ENCODE assay signal across 28 mouse cellular contexts in genomic region chr2:108755821-108756220, GRCm38 (mm10).
"Had no signal": no experiment of that assay in that cellular context is flagged by ENCODE, and none has a peak within 500 bp of the region (broad histone marks: within the 10 kb centered on the region; RNA-seq: fewer than 3 reads in every experiment).

No protein-coding gene starts in this region.

- DNase-seq: cerebellum, adult 2 months; cerebellum, adult 8-10 months; cerebellum, adult 9-10 months; cerebellum, adult 9-11 months; cerebellum, postnatal 10 days; cerebellum, postnatal 14 days; cerebellum, postnatal 25 days; cerebellum, postnatal 36 days; embryo, embryonic 11 days; forebrain, postnatal 0 days; gastrocnemius, adult 2 months; gastrocnemius, postnatal 10 days; gastrocnemius, postnatal 14 days; gastrocnemius, postnatal 25 days; gastrocnemius, postnatal 36 days; heart, adult 11 months; heart, adult 18-20 months had no signal

- H3K27me3 ChIP-seq: embryonic facial prominence, embryonic 12.5 days; embryonic facial prominence, embryonic 13.5 days; embryonic facial prominence, embryonic 15.5 days; forebrain, embryonic 12.5 days; forebrain, embryonic 13.5 days; forebrain, embryonic 15.5 days had no signal

- H3K9me3 ChIP-seq: embryonic facial prominence, embryonic 10.5 days; embryonic facial prominence, embryonic 12.5 days; embryonic facial prominence, embryonic 13.5 days; embryonic facial prominence, embryonic 15.5 days; forebrain, embryonic 10.5 days; forebrain, embryonic 12.5 days; forebrain, embryonic 13.5 days; forebrain, embryonic 15.5 days had no signal

- H3K4me2 ChIP-seq: embryonic facial prominence, embryonic 12.5 days; embryonic facial prominence, embryonic 13.5 days; embryonic facial prominence, embryonic 15.5 days; forebrain, embryonic 12.5 days; forebrain, embryonic 13.5 days; forebrain, embryonic 15.5 days had no signal

- H3K4me3 ChIP-seq: embryonic facial prominence, embryonic 10.5 days; embryonic facial prominence, embryonic 12.5 days; embryonic facial prominence, embryonic 13.5 days; embryonic facial prominence, embryonic 15.5 days; erythroblast, embryonic 14.5 days; forebrain, embryonic 10.5 days; forebrain, embryonic 12.5 days; forebrain, embryonic 13.5 days; forebrain, embryonic 15.5 days; gastrocnemius, adult 2 months had no signal

- H3K27ac ChIP-seq: embryonic facial prominence, embryonic 10.5 days; embryonic facial prominence, embryonic 12.5 days; embryonic facial prominence, embryonic 13.5 days; embryonic facial prominence, embryonic 15.5 days; forebrain, embryonic 10.5 days; forebrain, embryonic 12.5 days; forebrain, embryonic 13.5 days; forebrain, embryonic 15.5 days; gastrocnemius, adult 2 months had no signal

- ATAC-seq: forebrain, embryonic 13.5 days; forebrain, embryonic 14.5 days; forebrain, embryonic 15.5 days; forebrain, embryonic 16.5 days; forebrain, postnatal 0 days had no signal

- H3K9ac ChIP-seq: embryonic facial prominence, embryonic 12.5 days; embryonic facial prominence, embryonic 13.5 days; embryonic facial prominence, embryonic 15.5 days; forebrain, embryonic 12.5 days; forebrain, embryonic 13.5 days; forebrain, embryonic 15.5 days; forebrain, postnatal 0 days had no signal

- H3K36me3 ChIP-seq: embryonic facial prominence, embryonic 10.5 days; embryonic facial prominence, embryonic 12.5 days; embryonic facial prominence, embryonic 13.5 days; embryonic facial prominence, embryonic 15.5 days; forebrain, embryonic 10.5 days; forebrain, embryonic 12.5 days; forebrain, embryonic 15.5 days had no signal

- H3K4me1 ChIP-seq: embryonic facial prominence, embryonic 10.5 days; embryonic facial prominence, embryonic 12.5 days; embryonic facial prominence, embryonic 13.5 days; embryonic facial prominence, embryonic 15.5 days; forebrain, embryonic 10.5 days; forebrain, embryonic 12.5 days; forebrain, embryonic 13.5 days; forebrain, embryonic 15.5 days had no signal
